Mouse (Mus musculus) liver, embryonic 13.5 days (tissue): ENCODE measurements around the gene Cc2d1b. TPM values are rescaled to one million over a fixed set of nuclear protein-coding genes. Genes with fewer than 3 reads are reported as not detected.
A peak's percentile ranks its signal among the peaks of the same experiment; 100 is the strongest.

Source experiments
- ATAC-seq: fragments of 200-750 bp; cut with Nextera tagmentation; 2 replicates; pipeline ENCODE4 v1.8.0; 2017; ENCODE audit warnings: low read depth, mild to moderate bottlenecking, moderate number of reproducible peaks, moderate library complexity
- DNase-seq: peaks from one replicate; pipeline ENCODE4 v3.0.0; 2022
- H3K27ac ChIP-seq: fragments of 300-500 bp; sonication (generic); 2 replicates; pipeline ENCODE4 v1.5.1; 2015; ENCODE audit warnings: moderate library complexity, mild to moderate bottlenecking, inconsistent platforms
- H3K27me3 ChIP-seq: fragments of 300-500 bp; sonication (generic); 2 replicates; pipeline ENCODE4 v1.6.1; 2015; ENCODE audit warnings: mild to moderate bottlenecking, inconsistent platforms
- H3K36me3 ChIP-seq: fragments of 300-500 bp; sonication (generic); 2 replicates; pipeline ENCODE4 v1.6.1; 2015; ENCODE audit warnings: mild to moderate bottlenecking, inconsistent platforms
- H3K4me1 ChIP-seq: fragments of 300-500 bp; sonication (generic); replicated peaks from 2 replicates; pipeline ENCODE4 v1.6.1; 2015; ENCODE audit warnings: inconsistent platforms
- H3K4me2 ChIP-seq: fragments of 300-500 bp; sonication (generic); 2 replicates; pipeline ENCODE4 v1.6.1; 2015; ENCODE audit warnings: inconsistent platforms, mild to moderate bottlenecking, moderate library complexity
- H3K4me3 ChIP-seq: fragments of 300-500 bp; sonication (generic); replicated peaks from 2 replicates; pipeline ENCODE4 v1.5.1; 2015; ENCODE audit warnings: mild to moderate bottlenecking, inconsistent platforms
- H3K9ac ChIP-seq: fragments of 300-500 bp; sonication (generic); 2 replicates; pipeline ENCODE4 v1.6.1; 2015; ENCODE audit warnings: mild to moderate bottlenecking, inconsistent platforms
- H3K9me3 ChIP-seq: fragments of 300-500 bp; sonication (generic); replicated peaks from 2 replicates; pipeline ENCODE4 v1.6.1; 2016; ENCODE audit warnings: inconsistent platforms
- WGBS: fragments of 180-500 bp; shearing (Covaris S2); methylation state at CpG from one replicate; pipeline ENCODE4 v1.1.7; 2015; ENCODE audit not compliant: insufficient replicate concordance; 5-methylcytosine and 5-hydroxymethylcytosine counted together
- polyA plus RNA-seq: library from polyadenylated mRNA; unstranded; fragments of >200 nt; fragmentation: Nextera tagmentation; extraction: Ambion mirVana; gene quantifications from 2 replicates; pipeline ENCODE4 v1.2.1, GENCODE M21; 2015

The Cc2d1b gene
- polyA plus RNA-seq, 1 experiment from 2014 or later: 13.3 TPM

DNA sequence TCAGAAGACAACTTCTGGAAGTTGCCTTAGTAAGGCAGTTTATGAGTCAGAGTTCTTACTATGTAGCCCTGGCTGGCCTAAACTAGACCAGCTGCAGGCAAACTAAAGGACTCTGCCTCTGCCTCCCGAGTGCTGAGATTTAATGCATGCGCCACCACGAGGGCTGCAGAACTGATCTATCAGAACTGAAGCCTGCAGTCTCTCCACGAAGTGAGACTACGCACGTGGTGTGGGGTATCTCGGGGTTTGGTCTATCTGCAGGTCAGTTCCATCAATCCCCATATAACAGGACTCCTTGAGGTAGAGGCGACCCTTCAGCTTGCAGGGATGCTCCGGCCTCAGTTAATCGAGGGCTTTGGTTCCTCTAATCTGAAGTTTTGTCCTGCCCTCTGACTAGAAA lies 575 bp upstream of the Cc2d1b start:
- Histone ChIP-seq H3K36me3 (peaks cover 23% of the 10 kb centered on the region), H3K27ac (peak overlapping the region; percentile 80), H3K4me3 (peak overlapping the region; percentile 80)

DNA sequence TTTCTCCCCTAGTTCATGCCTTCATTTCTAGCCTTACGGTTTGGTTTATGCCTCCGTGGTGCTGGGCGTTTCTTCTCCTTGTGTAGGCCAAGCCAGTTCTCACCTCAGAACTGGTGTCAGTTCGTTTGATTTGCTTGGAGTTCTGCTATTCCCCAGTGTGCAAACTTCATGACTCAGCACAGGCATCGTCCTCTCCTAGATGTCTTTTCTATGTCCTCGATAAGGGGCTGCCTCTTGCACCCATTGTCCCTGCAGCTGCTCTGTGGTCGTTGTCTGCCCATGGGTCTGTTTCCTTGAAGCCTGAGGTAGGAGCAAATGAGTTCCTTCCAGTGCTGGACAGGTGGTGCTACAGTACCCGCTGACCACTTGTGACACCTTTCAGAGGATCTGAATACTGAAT lies 796 bp downstream of the Cc2d1b start:
- 9% methylated on average over 8 of the region's 8 CpGs for WGBS
- Histone ChIP-seq H3K4me2 (peak overlapping the region; percentile 94), H3K27me3 (no peaks in the 10 kb centered on the region), H3K27ac (peak overlapping the region; percentile 80), H3K4me1 (peaks cover 23% of the 10 kb centered on the region), H3K36me3 (peaks cover 26% of the 10 kb centered on the region), H3K9me3 (no peaks in the 10 kb centered on the region), H3K9ac (peak overlapping the region; percentile 88), H3K4me3 (peak overlapping the region; percentile 80)
- peak; percentile 20 for DNase-seq
- ATAC-seq: 0 out of 2 replicates have a peak, but pooled peaks have one; percentile 3

More for the DNA sequence above, 575 bp upstream of the Cc2d1b start:
- ATAC-seq (no peak), DNase-seq (no peak)
- Histone ChIP-seq H3K27me3 (no peaks in the 10 kb centered on the region), H3K4me1 (peaks cover 23% of the 10 kb centered on the region), H3K9ac (peak overlapping the region; percentile 88), H3K4me2 (peak overlapping the region; percentile 94), H3K9me3 (no peaks in the 10 kb centered on the region)
- WGBS: 9% methylated on average over 10 of the region's 10 CpGs

DNA sequence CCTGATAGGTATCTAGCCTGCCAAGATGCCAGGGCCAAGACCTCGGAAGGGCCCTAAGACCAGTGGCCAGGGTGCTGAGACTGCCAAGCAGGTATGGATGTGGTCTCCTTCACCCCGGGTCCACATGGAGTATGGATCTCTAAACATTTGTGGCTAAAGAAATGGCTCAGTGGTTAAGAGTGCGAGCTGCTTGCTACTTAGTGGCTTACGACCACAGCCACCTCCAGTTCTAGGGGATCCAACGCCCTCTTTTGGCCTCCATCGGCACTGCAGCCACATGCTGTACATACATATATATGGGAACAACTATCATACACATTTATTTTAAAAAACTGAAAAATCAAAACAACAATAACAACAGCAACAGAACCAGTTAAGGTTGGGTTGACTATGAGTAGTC lies 1.8 kb downstream of the Cc2d1b start:
- H3K27me3 ChIP-seq: no peaks in the 10 kb centered on the region
- H3K36me3 ChIP-seq: peaks cover 27% of the 10 kb centered on the region
- H3K27ac ChIP-seq: no peak overlapping the region
- no peak overlapping the region for H3K4me3 ChIP-seq
- no peak overlapping the region for H3K4me2 ChIP-seq
- no peaks in the 10 kb centered on the region for H3K9me3 ChIP-seq
- ATAC-seq (no peak), DNase-seq (no peak)
- 82% methylated on average over 6 of the region's 6 CpGs for WGBS
- peaks cover 23% of the 10 kb centered on the region for H3K4me1 ChIP-seq
- no peak overlapping the region for H3K9ac ChIP-seq

DNA sequence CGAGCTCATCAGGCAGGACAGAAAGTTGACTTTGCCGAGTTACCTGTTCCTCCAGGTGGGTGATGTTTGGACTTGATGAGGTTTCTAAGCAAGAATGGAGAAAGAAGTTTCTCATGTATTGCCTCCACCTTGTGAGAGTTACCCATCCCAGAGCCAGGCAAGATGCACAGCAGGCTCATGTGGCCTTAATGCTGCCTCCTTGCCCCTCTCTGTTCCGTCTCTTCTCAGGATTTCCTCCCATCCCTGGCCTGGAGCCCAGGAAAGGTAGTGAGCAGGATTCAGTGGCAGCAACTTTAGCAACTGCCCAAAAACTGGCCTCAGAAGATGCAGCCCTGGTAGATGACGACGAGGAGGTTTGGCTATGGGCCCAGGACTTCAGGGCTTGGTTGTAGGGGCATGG lies 7.3 kb downstream of the Cc2d1b start:
- Histone ChIP-seq H3K4me2 (no peak overlapping the region), H3K4me3 (no peak overlapping the region), H3K9me3 (no peaks in the 10 kb centered on the region), H3K27ac (no peak overlapping the region), H3K36me3 (peaks cover 79% of the 10 kb centered on the region), H3K9ac (no peak overlapping the region), H3K27me3 (no peaks in the 10 kb centered on the region), H3K4me1 (no peaks in the 10 kb centered on the region)
- DNase-seq (no peak), ATAC-seq (no peak)
- WGBS: 80% methylated on average over 5 of the region's 5 CpGs

DNA sequence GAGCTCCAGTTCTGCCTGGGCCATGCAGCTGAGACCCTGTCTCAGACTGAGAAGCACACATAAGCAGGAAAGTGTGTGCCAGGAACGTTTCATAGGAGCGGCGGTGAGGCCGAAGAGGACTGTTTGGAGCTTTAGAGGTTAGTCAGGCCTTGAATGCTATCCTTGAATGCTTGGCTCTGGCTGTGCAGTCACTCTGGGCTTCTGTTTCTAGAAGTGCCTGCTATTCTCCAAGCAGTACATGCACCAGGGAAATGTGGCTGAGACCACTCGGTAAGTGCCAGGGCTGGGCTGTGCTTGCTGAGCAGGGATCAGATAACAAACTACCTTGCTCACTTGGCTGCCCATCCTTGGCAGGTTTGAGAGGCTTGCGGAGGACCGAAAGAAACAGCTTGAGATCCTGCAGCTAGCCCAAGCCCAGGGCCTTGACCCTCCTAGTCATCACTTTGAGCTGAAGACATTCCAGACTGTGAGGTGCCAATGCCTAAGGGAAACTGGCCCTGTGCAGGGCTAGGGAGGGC lies 9.7 kb downstream of the Cc2d1b start:
- H3K36me3 ChIP-seq: peaks cover 92% of the 10 kb centered on the region
- DNase-seq (no peak), ATAC-seq (no peak)
- 92% methylated on average over 7 of the region's 7 CpGs for WGBS
- no peak overlapping the region for H3K9ac ChIP-seq
- no peaks in the 10 kb centered on the region for H3K4me1 ChIP-seq
- H3K4me3 ChIP-seq: no peak overlapping the region
- H3K4me2 ChIP-seq: no peak overlapping the region
- H3K9me3 ChIP-seq: no peaks in the 10 kb centered on the region
- H3K27ac ChIP-seq: no peak overlapping the region
- H3K27me3 ChIP-seq: no peaks in the 10 kb centered on the region

DNA sequence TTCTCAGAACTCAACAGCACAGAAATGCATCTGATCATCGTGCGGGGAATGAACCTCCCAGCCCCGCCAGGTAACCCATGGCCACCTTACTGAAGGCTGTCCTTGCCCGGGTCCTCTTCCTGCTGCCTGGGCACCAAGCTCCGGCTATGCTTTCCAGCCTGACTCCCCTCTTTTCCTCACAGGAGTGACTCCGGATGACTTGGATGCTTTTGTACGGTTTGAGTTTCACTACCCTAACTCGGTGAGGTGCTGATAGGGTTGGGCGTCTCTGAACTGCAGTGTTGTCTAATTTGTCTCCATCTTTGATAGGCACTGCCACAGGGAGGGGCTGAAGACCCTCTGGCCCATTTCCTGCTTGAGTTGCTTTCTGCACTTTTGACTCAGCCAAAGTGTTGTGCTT lies 10.4 kb downstream of the Cc2d1b start:
- WGBS: 88% methylated on average over 9 of the region's 9 CpGs
- Histone ChIP-seq H3K4me1 (no peaks in the 10 kb centered on the region), H3K9me3 (no peaks in the 10 kb centered on the region), H3K9ac (no peak overlapping the region), H3K4me2 (no peak overlapping the region), H3K36me3 (peaks cover 93% of the 10 kb centered on the region), H3K27ac (no peak overlapping the region), H3K4me3 (no peak overlapping the region), H3K27me3 (no peaks in the 10 kb centered on the region)
- DNase-seq (no peak), ATAC-seq (no peak)

DNA sequence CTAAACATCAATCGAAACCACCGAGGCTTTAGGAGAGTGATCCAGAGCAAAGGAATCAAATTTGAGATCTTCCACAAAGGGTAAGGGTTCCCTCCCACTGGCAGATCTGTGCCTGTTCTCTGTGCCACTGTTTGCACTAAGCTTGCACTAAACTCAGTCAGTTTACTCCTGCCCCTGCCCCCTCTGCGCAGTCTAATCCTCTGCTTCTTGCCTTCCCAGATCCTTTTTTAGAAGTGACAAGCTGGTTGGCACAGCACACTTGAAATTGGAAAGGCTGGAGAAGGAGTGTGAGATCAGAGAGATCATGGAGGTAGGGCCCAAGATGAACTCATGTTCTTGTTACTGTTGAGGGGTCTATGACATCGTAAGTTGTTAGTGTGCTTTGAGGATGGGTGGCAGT lies 11.9 kb downstream of the Cc2d1b start:
- Histone ChIP-seq H3K9ac (no peak overlapping the region), H3K4me3 (no peak overlapping the region), H3K36me3 (peaks cover 87% of the 10 kb centered on the region), H3K27me3 (no peaks in the 10 kb centered on the region), H3K4me1 (no peaks in the 10 kb centered on the region), H3K4me2 (no peak overlapping the region), H3K27ac (no peak overlapping the region), H3K9me3 (no peaks in the 10 kb centered on the region)
- DNase-seq (no peak), ATAC-seq (no peak)
- WGBS: 80% methylated on average over 4 of the region's 4 CpGs

DNA sequence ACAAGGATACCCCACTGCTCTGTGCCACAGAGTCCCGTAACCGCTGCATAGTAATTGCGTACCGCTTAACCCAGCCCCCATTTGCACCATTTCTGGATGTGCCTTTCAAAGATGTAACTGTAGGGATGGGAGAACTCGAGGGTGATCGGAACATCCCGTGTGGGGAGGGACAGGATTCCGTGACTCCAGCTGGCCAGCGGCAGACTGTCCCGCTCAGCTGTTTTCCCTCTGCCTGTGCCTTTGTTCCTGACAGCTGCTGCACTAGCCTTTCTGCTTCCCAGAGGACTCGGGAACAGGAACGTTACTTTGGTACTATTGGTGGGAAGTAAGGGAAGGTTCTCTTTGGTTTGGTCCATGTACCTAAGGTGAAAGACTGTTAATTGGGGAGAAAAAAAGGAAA lies 14.0 kb downstream of the Cc2d1b start:
- Histone ChIP-seq H3K4me1 (peaks cover 15% of the 10 kb centered on the region), H3K4me2 (no peak overlapping the region), H3K27me3 (no peaks in the 10 kb centered on the region), H3K36me3 (peaks cover 72% of the 10 kb centered on the region), H3K4me3 (no peak overlapping the region), H3K27ac (no peak overlapping the region), H3K9me3 (no peaks in the 10 kb centered on the region), H3K9ac (no peak overlapping the region)
- DNase-seq (no peak), ATAC-seq (no peak)
- WGBS: 90% methylated on average over 12 of the region's 12 CpGs

DNA sequence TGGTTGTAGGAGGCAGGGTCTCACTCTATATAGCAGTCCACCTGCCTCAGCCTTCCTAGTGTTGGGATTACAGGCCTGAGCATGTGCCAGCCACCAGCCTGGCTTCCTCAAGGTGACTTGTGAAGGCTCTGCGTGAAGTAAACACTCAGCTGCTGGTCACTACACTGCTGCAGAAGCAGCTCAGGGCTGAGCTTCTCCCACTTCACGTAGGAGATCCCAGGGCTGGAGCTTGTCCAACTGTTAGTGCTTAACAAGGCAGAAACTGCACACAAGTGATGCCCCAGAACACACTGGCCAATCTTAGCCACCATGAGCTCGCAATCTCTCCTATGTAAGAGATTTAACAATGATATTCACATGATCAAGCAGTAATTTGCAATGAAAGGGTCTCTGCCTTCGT lies 15.0 kb downstream of the Cc2d1b start:
- Histone ChIP-seq H3K36me3 (peaks cover 63% of the 10 kb centered on the region), H3K4me2 (no peak overlapping the region), H3K4me3 (no peak overlapping the region), H3K27me3 (no peaks in the 10 kb centered on the region), H3K9me3 (no peaks in the 10 kb centered on the region), H3K4me1 (peaks cover 25% of the 10 kb centered on the region), H3K9ac (no peak overlapping the region), H3K27ac (no peak overlapping the region)
- DNase-seq (no peak), ATAC-seq (no peak)
- 79% methylated on average over 4 of the region's 4 CpGs for WGBS

DNA sequence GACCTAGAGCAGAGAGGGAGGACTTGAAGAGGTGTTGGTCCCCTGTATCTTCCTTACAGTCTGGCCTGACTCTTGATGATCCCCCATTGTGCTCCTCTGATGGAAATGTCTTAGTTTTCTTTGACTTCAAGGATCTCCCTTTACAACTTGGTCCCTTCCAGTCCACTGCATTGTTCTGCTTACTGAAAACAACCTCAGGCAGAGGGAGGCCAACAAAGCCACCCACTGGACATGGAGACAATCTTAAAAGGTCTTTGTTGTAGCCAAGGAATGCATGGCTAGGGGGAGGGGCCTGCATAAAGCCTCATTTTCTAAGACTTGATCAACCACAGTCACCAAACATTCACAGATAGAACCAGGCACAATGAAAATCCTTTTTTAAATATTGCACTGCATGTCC lies 15.4 kb downstream of the Cc2d1b start:
- Histone ChIP-seq H3K4me2 (no peak overlapping the region), H3K27ac (no peak overlapping the region), H3K4me3 (no peak overlapping the region), H3K9ac (no peak overlapping the region), H3K36me3 (peaks cover 59% of the 10 kb centered on the region), H3K9me3 (no peaks in the 10 kb centered on the region), H3K27me3 (no peaks in the 10 kb centered on the region), H3K4me1 (peaks cover 27% of the 10 kb centered on the region)
- ATAC-seq (no peak), DNase-seq (no peak)

DNA sequence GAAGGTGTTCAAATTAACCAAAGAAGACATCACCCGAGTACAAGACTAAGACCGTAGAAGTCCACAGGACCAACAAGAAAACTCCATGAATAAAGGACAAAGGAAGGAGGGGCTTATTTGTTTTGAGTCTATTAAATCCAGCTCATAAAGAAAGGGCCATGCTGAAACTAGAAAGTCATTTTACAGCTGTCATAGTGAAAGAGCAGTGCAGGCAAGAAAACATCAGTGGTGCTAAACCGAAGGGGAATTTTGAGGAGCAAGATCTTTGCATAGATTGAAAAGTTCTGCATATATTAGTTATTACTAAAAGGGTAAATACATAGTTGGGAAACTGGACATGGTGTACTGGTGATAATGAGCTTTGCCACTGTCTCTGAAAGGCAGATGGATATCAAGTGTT lies 18.0 kb downstream of the Cc2d1b start:
- Histone ChIP-seq H3K4me1 (peaks cover 27% of the 10 kb centered on the region), H3K9ac (no peak overlapping the region), H3K27ac (no peak overlapping the region), H3K36me3 (peaks cover 35% of the 10 kb centered on the region), H3K4me3 (no peak overlapping the region), H3K27me3 (no peaks in the 10 kb centered on the region), H3K9me3 (no peaks in the 10 kb centered on the region), H3K4me2 (no peak overlapping the region)
- DNase-seq (no peak), ATAC-seq (no peak)
- WGBS: 81% methylated on average over 3 of the region's 3 CpGs

DNA sequence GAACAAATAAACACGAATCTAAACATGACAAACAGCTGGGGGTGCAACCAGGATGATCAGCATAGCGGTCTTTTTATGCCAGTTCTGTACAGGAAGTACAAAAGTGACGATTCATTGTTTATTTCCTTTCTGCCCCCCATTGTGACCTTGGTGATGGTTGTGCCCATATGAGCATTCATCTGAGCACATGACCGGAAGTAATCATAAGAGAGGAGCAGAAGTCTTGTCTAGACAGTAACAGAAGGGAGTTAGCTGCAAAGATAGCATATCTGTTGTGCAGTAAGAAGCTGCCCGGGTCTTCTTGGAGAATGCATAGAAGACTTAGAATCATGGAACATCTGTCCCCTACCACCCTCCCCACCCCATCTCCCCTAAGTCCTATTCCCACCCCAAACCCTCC lies 19.0 kb downstream of the Cc2d1b start:
- DNase-seq: no peak
- peak overlapping the region; percentile 51 for H3K27ac ChIP-seq
- no peaks in the 10 kb centered on the region for H3K9me3 ChIP-seq
- peak; percentile 72 for ATAC-seq
- no peaks in the 10 kb centered on the region for H3K27me3 ChIP-seq
- no peak overlapping the region for H3K4me3 ChIP-seq
- no peak overlapping the region for H3K9ac ChIP-seq
- no peak overlapping the region for H3K4me2 ChIP-seq
- 37% methylated on average over 5 of the region's 5 CpGs for WGBS
- peaks cover 27% of the 10 kb centered on the region for H3K4me1 ChIP-seq
- H3K36me3 ChIP-seq: peaks cover 25% of the 10 kb centered on the region
